Mouse (Mus musculus) forebrain, embryonic 14.5 days (tissue): ENCODE measurements around the gene Ramp2. TPM values are rescaled to one million over a fixed set of nuclear protein-coding genes. Genes with fewer than 3 reads are reported as not detected.

Experiments
- ATAC-seq: fragments of 200-750 bp; cut with Nextera tagmentation; 2 replicates; pipeline ENCODE4 v1.8.0; 2017; ENCODE audit warnings: mild to moderate bottlenecking, moderate library complexity
- DNase-seq: peaks from one replicate; pipeline ENCODE4 v3.0.0-alpha.2; 2015; ENCODE audit warnings: low spot score
- H3K27ac ChIP-seq: fragments of 300-500 bp; sonication (generic); 2 replicates; pipeline ENCODE4 v1.5.1; 2014; ENCODE audit warnings: low read depth, mild to moderate bottlenecking, control low read depth, low read length, moderate library complexity
- H3K27me3 ChIP-seq: fragments of 300-500 bp; sonication (generic); replicated peaks from 2 replicates; pipeline ENCODE4 v1.6.1; 2014; ENCODE audit warnings: low read length, control low read depth, mixed read lengths; ENCODE audit not compliant: control insufficient read depth, insufficient read depth
- H3K36me3 ChIP-seq: fragments of 300-500 bp; sonication (generic); 2 replicates; pipeline ENCODE4 v1.6.1; 2014; ENCODE audit warnings: low read length, control low read depth; ENCODE audit not compliant: control insufficient read depth, insufficient read depth
- H3K4me1 ChIP-seq: fragments of 300-500 bp; sonication (generic); 2 replicates; pipeline ENCODE4 v1.6.1; 2014; ENCODE audit warnings: antibody characterized with exemption, low read length, control low read depth; ENCODE audit not compliant: control insufficient read depth, insufficient read depth
- H3K4me2 ChIP-seq: fragments of 300-500 bp; sonication (generic); 2 replicates; pipeline ENCODE4 v1.6.1; 2014; ENCODE audit warnings: mild to moderate bottlenecking, control low read depth, low read length
- H3K4me3 ChIP-seq: fragments of 300-500 bp; sonication (generic); 2 replicates; pipeline ENCODE4 v1.5.1; 2014; ENCODE audit warnings: low read depth, low read length, control low read depth
- H3K9ac ChIP-seq: fragments of 300-500 bp; sonication (generic); 2 replicates; pipeline ENCODE4 v1.6.1; 2014; ENCODE audit warnings: mild to moderate bottlenecking, low read length, control low read depth, moderate library complexity
- H3K9me3 ChIP-seq: fragments of 300-500 bp; sonication (generic); replicated peaks from 2 replicates; pipeline ENCODE4 v1.6.1; 2016; ENCODE audit warnings: low read length, control low read depth, mixed read lengths; ENCODE audit not compliant: control insufficient read depth
- WGBS: fragments of 180-500 bp; shearing (Covaris S2); extraction: QIAGEN DNeasy Blood & Tissue Kit; methylation state at CpG from one replicate; pipeline ENCODE4 v1.1.7; 2014; 5-methylcytosine and 5-hydroxymethylcytosine counted together
- polyA plus RNA-seq: library from polyadenylated mRNA; unstranded; fragments of >200 nt; fragmentation: Nextera tagmentation; extraction: Ambion mirVana; gene quantifications from 2 replicates; pipeline ENCODE4 v1.2.1, GENCODE M21; 2014

Ramp2 gene
- polyA plus RNA-seq, 1 experiment from 2014 or later = 80.9 TPM

DNA sequence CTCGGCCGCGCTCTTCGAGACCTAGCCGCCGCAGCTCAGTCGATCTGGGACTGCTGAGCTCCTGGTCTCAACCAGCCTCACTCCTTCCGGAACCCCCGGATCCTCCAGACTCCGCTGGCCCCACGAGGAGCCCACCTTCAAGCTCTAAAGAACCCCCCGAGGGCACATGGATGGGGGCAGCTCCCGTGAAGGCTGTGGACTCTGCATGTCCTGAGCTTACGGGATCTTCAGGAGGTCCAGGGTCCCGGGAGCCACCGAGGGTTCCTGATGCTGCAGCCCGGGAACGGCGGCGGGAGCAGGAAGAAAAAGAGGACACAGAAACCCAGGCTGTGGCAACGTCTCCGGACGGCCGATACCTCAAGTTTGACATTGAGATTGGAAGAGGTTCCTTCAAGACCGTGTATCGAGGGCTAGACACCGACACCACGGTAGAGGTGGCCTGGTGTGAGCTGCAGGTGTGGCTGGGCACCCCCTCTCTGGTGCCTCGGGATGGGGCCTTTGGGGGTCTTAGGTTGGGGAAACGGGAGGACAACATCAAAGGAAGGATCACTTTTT lies 15.1 kb downstream of the Ramp2 start:
- Histone ChIP-seq H3K4me3 (peak overlapping the region; percentile 41), H3K36me3 (0 out of 2 replicates have a peak, but pooled peaks cover 6% of the 10 kb centered on the region), H3K9ac (peak overlapping the region; percentile 67), H3K27ac (no peak overlapping the region), H3K9me3 (no peaks in the 10 kb centered on the region), H3K27me3 (peaks cover 41% of the 10 kb centered on the region), H3K4me2 (peak overlapping the region; percentile 91), H3K4me1 (peaks cover 16% of the 10 kb centered on the region)
- DNase-seq (no peak), ATAC-seq (no peak; the same call in 1 of the 2 replicates)
- WGBS = under 1% methylated on average over 30 of the region's 30 CpGs

DNA sequence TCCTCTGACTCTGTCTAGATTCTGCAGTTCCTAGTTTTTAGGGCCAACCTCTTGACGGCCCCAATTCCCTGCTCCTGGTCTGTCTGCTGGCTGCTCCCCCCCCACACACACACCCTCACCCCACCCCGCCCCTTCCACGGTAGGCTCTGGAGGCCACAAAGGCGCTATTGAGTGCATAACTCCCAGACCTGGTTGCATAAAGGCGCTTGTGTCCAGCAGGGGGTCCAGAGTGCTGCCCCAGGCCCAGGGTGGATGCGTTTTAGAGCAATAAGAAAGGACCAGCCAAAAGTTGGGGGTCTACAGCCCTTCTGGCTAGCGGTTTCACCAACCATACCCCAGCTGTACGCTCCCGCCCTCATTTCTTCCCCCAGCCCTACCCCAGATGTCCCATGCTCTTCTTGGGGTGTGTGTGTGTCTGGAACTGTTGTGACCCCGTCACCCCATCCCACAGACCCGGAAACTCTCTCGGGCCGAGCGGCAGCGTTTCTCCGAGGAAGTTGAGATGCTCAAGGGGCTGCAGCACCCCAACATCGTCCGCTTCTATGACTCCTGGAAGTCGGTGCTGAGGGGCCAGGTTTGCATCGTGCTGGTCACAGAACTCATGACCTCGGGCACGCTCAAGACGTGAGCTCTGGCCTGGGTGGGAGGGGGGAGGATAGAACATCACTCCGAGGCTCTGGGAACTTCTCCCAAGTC lies 16.6 kb downstream of the Ramp2 start:
- peaks cover 16% of the 10 kb centered on the region for H3K4me1 ChIP-seq
- peaks cover 44% of the 10 kb centered on the region for H3K27me3 ChIP-seq
- 3% methylated on average over 24 of the region's 24 CpGs for WGBS
- H3K9ac ChIP-seq = no peak overlapping the region
- H3K4me2 ChIP-seq = no peak overlapping the region
- no peaks in the 10 kb centered on the region for H3K9me3 ChIP-seq
- peak overlapping the region; percentile 4; the same call in 1 of the 2 replicates for H3K4me3 ChIP-seq
- H3K27ac ChIP-seq = no peak overlapping the region
- DNase-seq (no peak), ATAC-seq (no peak)
- 0 out of 2 replicates have a peak, but pooled peaks cover 6% of the 10 kb centered on the region for H3K36me3 ChIP-seq

DNA sequence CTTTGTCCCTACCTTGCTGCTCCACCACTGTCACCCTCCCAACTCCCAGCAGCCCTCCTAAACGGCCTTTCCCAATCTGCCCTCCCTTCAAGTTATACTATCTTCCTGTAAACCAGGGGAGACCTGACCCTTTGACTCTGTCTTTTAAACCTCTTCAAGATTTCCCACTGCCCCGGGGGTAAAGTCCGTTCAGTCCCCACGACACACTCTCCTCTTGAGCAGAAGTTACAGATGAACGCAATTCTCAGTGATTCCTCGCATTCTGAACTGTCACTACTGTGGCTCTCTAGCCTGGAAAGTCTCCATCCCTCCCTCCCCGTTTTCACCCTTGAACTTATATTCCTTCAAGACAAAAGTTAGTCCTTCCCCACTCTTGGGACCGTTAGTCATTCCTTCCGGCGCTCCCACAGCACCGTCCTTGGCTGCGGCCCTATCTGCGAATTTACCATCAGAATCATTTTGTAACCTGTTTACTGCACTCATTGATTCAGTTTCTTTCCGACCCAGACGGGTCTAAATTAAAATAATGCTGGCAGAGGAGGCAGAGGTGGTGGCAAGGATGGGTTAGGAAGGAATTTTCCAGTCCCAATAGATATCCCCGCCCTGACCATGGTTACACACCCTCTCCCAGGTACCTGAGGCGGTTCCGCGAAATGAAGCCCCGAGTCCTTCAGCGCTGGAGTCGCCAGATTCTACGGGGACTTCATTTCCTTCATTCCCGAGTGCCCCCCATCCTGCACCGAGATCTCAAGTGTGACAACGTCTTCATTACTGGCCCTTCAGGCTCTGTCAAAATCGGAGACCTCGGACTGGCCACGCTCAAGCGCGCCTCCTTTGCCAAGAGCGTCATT lies 17.5 kb downstream of the Ramp2 start:
- no peak for DNase-seq

DNA sequence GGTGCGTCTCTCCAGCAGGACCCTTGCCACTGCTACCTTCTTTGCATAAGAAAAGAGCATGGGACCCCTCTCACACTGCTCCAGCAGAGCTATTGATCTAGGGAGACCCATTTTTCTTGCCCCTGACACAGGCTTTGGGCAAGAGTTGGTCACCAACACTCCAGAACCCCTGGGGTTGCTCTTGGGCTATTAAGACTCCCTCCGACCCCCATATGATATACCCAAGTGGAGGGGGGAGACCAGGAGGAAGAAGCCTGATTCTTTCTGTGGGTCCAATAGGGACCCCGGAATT lies 18.1 kb downstream of the Ramp2 start:
- H3K9me3 ChIP-seq = no peaks in the 10 kb centered on the region
- DNase-seq = no peak
- H3K4me3 ChIP-seq = no peak overlapping the region
- WGBS = 2% methylated on average over 3 of the region's 3 CpGs
- H3K36me3 ChIP-seq = no peaks in the 10 kb centered on the region
- H3K9ac ChIP-seq = no peak overlapping the region
- H3K4me1 ChIP-seq = peaks cover 16% of the 10 kb centered on the region
- ATAC-seq = no peak
- no peak overlapping the region for H3K4me2 ChIP-seq
- no peak overlapping the region for H3K27ac ChIP-seq
- peaks cover 49% of the 10 kb centered on the region for H3K27me3 ChIP-seq

More for the DNA sequence above, 17.5 kb downstream of the Ramp2 start:
- Histone ChIP-seq H3K27ac (no peak overlapping the region), H3K9me3 (no peaks in the 10 kb centered on the region), H3K4me2 (no peak overlapping the region), H3K27me3 (peaks cover 46% of the 10 kb centered on the region), H3K36me3 (0 out of 2 replicates have a peak, but pooled peaks cover 2% of the 10 kb centered on the region), H3K4me1 (peaks cover 16% of the 10 kb centered on the region), H3K4me3 (no peak overlapping the region), H3K9ac (no peak overlapping the region)
- 3% methylated on average over 32 of the region's 32 CpGs for WGBS
- ATAC-seq = no peak

DNA sequence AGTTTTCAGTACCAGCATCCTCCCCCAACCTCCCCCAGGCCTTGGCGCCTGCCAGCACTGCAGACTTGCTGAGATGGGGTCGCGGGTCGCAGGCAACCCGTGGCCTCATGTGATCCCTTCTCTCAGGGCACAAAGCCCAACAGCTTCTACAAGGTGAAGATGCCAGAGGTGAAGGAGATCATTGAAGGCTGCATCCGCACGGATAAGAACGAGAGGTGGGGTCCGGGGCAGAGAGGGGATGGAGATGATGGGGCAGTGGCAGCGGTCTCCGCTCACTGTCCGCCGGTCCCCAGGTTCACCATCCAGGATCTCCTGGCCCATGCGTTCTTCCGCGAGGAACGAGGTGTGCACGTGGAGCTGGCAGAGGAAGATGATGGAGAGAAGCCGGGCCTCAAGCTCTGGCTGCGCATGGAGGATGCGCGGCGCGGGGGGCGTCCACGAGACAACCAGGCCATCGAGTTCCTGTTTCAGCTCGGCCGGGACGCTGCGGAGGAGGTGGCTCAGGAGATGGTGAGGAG lies 19.2 kb downstream of the Ramp2 start:
- ATAC-seq (no peak), DNase-seq (no peak)
- H3K36me3 ChIP-seq = no peaks in the 10 kb centered on the region
- peak overlapping the region; percentile 49; the same call in 1 of the 2 replicates for H3K9ac ChIP-seq
- 3% methylated on average over 31 of the region's 31 CpGs for WGBS
- H3K4me1 ChIP-seq = peaks cover 11% of the 10 kb centered on the region
- no peak overlapping the region for H3K27ac ChIP-seq
- no peaks in the 10 kb centered on the region for H3K9me3 ChIP-seq
- peak overlapping the region; percentile 14 for H3K4me3 ChIP-seq
- peaks cover 45% of the 10 kb centered on the region for H3K27me3 ChIP-seq
- H3K4me2 ChIP-seq = peak overlapping the region; percentile 48

DNA sequence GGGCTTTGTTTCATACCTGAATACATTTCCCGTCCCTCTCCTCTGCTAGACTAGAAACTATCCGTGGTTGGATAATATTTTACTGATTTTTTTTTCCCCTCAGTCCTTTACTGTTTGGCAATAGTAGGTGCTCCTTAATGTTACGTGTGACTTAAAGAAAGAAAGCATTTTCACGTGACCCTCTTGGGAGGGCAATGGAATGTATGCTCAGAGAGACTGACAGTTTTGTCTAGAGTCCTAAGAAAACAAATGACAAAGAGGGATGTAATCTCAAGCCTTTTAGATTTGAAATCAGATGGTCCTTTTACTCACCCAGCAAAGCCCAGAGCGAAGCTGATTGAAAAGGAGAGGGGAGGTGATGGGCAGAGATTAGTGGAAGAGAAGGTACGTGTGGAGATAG lies 20.1 kb downstream of the Ramp2 start:
- no peaks in the 10 kb centered on the region for H3K9me3 ChIP-seq
- DNase-seq (no peak), ATAC-seq (no peak)
- peaks cover 3% of the 10 kb centered on the region for H3K4me1 ChIP-seq
- H3K36me3 ChIP-seq = no peaks in the 10 kb centered on the region
- 12% methylated on average over 6 of the region's 6 CpGs for WGBS
- 0 out of 2 replicates have a peak overlapping the region, but pooled peaks have one; percentile 14 for H3K4me3 ChIP-seq
- H3K27me3 ChIP-seq = peaks cover 44% of the 10 kb centered on the region
- H3K27ac ChIP-seq = no peak overlapping the region
- H3K9ac ChIP-seq = no peak overlapping the region
- no peak overlapping the region for H3K4me2 ChIP-seq

DNA sequence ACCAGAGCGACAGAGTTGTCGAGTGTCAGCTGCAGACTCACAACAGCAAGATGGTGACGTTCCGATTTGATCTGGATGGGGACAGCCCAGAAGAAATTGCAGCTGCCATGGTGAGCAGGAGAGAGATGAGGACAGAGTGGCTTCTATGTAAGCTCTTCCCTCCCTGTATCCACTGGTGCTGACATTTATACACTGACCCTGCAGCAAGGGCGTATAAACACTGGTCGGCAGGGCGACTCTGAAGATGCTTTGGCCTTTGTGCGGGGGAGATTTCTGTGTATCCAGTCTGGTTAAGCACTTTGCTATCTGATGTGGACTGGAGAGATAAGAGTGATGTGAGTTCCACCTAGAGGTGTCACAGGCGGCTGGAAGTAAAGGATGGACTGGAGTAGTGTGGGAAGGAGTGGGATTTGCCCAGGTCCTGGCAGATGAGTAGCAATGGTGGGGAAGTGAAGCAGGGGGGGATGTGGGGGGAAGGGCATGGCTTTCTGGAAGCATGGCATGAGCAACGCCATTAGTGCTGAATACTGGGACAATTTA lies 23.8 kb downstream of the Ramp2 start:
- ATAC-seq = no peak
- no peak overlapping the region for H3K4me2 ChIP-seq

DNA sequence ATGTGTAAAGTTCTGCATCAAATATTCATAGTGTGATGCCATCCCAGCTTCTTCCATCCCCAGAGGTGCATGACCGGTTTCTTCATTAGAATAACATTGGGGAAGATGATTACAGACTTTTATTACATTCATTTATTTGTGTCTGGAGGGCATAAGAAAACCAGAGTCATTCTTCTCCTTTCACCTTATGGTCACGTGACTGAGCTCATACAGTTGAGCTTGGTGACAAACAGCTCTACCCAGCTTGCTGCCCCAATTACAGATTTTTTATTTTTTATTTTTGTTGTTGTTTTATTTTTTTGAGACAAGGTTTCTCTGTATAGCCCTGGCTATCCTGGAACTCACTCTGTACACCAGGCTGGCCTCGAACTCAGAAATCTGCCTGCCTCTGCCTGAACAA lies 26.6 kb downstream of the Ramp2 start:
- no peak for ATAC-seq
- Histone ChIP-seq H3K36me3 (0 out of 2 replicates have a peak, but pooled peaks cover 2% of the 10 kb centered on the region), H3K27me3 (0 out of 2 replicates have a peak, but pooled peaks cover 5% of the 10 kb centered on the region), H3K4me1 (peaks cover 9% of the 10 kb centered on the region), H3K9ac (no peak overlapping the region), H3K27ac (no peak overlapping the region), H3K4me3 (no peak overlapping the region), H3K4me2 (no peak overlapping the region), H3K9me3 (no peaks in the 10 kb centered on the region)
- no peak for DNase-seq
- WGBS = 82% methylated on average over 3 of the region's 3 CpGs

More for the DNA sequence above, 23.8 kb downstream of the Ramp2 start:
- 39% methylated on average over 10 of the region's 10 CpGs for WGBS
- Histone ChIP-seq H3K27ac (no peak overlapping the region), H3K9ac (no peak overlapping the region), H3K4me3 (no peak overlapping the region), H3K27me3 (peaks cover 15% of the 10 kb centered on the region; the same call in 1 of the 2 replicates), H3K36me3 (no peaks in the 10 kb centered on the region), H3K4me1 (no peaks in the 10 kb centered on the region; the same call in 1 of the 2 replicates), H3K9me3 (no peaks in the 10 kb centered on the region)
- peak; percentile 37 for DNase-seq
